Mouse (Mus musculus) kidney, adult 2 months (tissue): ENCODE data around the gene Ccl8. TPM values are rescaled to one million over a fixed set of nuclear protein-coding genes. Genes with fewer than 3 reads are reported as not detected.
A peak's percentile ranks its signal among the peaks of the same experiment; 100 is the strongest.

Source experiments
- DNase-seq: peaks from one replicate; pipeline ENCODE4 v3.0.0; 2021
- H3K27ac ChIP-seq: fragments of 200-500 bp; 2 replicates; pipeline ENCODE4 v1.5.1; 2012; ENCODE audit warnings: low read depth, low read length, control low read depth, inconsistent platforms; ENCODE audit not compliant: insufficient read depth
- H3K27me3 ChIP-seq: fragments of 200-500 bp; replicated peaks from 2 replicates; pipeline ENCODE4 v1.6.1; 2012; ENCODE audit warnings: mild to moderate bottlenecking, moderate library complexity, low read length, inconsistent platforms; ENCODE audit not compliant: control insufficient read depth, insufficient read depth
- H3K36me3 ChIP-seq: fragments of 200-500 bp; 2 replicates; pipeline ENCODE4 v1.6.1; 2012; ENCODE audit warnings: mild to moderate bottlenecking, moderate library complexity, low read length, inconsistent platforms; ENCODE audit not compliant: control insufficient read depth, insufficient read depth
- H3K4me1 ChIP-seq: fragments of 200-500 bp; 2 replicates; pipeline ENCODE4 v1.6.1; 2011; ENCODE audit warnings: low read length; ENCODE audit not compliant: control insufficient read depth, insufficient read depth
- H3K4me3 ChIP-seq: fragments of 200-500 bp; 2 replicates; pipeline ENCODE4 v1.5.1; 2011; ENCODE audit warnings: mild to moderate bottlenecking, low read depth, low read length, control low read depth; ENCODE audit not compliant: insufficient read depth
- CTCF ChIP-seq: fragments of 200-500 bp; conservative IDR thresholded peaks from 2 replicates; pipeline ENCODE4 v1.5.1; 2011; ENCODE audit warnings: low read depth, mild to moderate bottlenecking, control low read depth, low read length, moderate library complexity, mixed read lengths; ENCODE audit not compliant: insufficient read depth, insufficient read length
- POLR2A ChIP-seq: fragments of 200-500 bp; IDR thresholded peaks from one replicate; pipeline ENCODE4 v1.6.1; 2011; ENCODE audit warnings: low read depth, low read length, control low read depth
- WGBS: fragments of 180-500 bp; shearing (Covaris S2); methylation state at CpG from one replicate; pipeline ENCODE4 v1.1.7; 2018; 5-methylcytosine and 5-hydroxymethylcytosine counted together
- polyA plus RNA-seq: library from polyadenylated mRNA; depleted of rRNA; stranded (reverse); fragments of >200 nt; gene quantifications from 2 replicates; pipeline ENCODE4 v1.2.3, GENCODE M21; 2012; rRNA removed

Ccl8 gene
- 1.7 and 6.7 TPM in 2 replicates for polyA plus RNA-seq

- H3K27ac ChIP-seq = no peak within 1 kb of the TSS
- TF ChIP-seq CTCF = no peak
- TF ChIP-seq POLR2A = no peak
- no peak within 1 kb of the TSS for H3K4me3 ChIP-seq
- no peak for DNase-seq
- no peaks in the 10 kb centered on the region for H3K36me3 ChIP-seq
- 83% methylated on average over 3 of the region's 3 CpGs for WGBS
- H3K4me1 ChIP-seq = no peaks in the 10 kb centered on the region
- H3K27me3 ChIP-seq = no peaks in the 10 kb centered on the region
These were observed at the start of gene Ccl8 for GRCm38 (mm10) chr11:82114885-82115284. Gene Ccl8, plus strand, starts transcription at chr11:82115185.

- H3K4me3 ChIP-seq = no peak overlapping the region
- WGBS = 72% methylated on average over 7 of the region's 7 CpGs
- no peak overlapping the region for H3K27ac ChIP-seq
- no peaks in the 10 kb centered on the region for H3K27me3 ChIP-seq
- no peaks in the 10 kb centered on the region for H3K4me1 ChIP-seq
- H3K36me3 ChIP-seq = no peaks in the 10 kb centered on the region
- TF ChIP-seq POLR2A = no peak
- no peak for TF ChIP-seq CTCF
- DNase-seq = no peak
These were observed 47.9 kb upstream of the Ccl8 start for GRCm38 (mm10) chr11:82066953-82067571.

- no peak overlapping the region for H3K27ac ChIP-seq
- H3K4me1 ChIP-seq = no peaks in the 10 kb centered on the region
- TF ChIP-seq CTCF (no peak), POLR2A (no peak)
- 81% methylated on average over 3 of the region's 3 CpGs for WGBS
- no peaks in the 10 kb centered on the region for H3K36me3 ChIP-seq
- no peak overlapping the region for H3K4me3 ChIP-seq
- no peaks in the 10 kb centered on the region for H3K27me3 ChIP-seq
- no peak for DNase-seq
These were observed 43.9 kb upstream of the Ccl8 start for GRCm38 (mm10) chr11:82071076-82071475.

GRCm38 (mm10) chr11:82072374-82072773 lies 42.6 kb upstream of the Ccl8 start:
- peak; percentile 4 for DNase-seq
- no peak overlapping the region for H3K27ac ChIP-seq
- TF ChIP-seq POLR2A = no peak
- TF ChIP-seq CTCF = no peak
- WGBS = 74% methylated on average over 1 of the region's 1 CpGs
- no peaks in the 10 kb centered on the region for H3K4me1 ChIP-seq
- H3K4me3 ChIP-seq = no peak overlapping the region
- no peaks in the 10 kb centered on the region for H3K27me3 ChIP-seq
- no peaks in the 10 kb centered on the region for H3K36me3 ChIP-seq

- H3K36me3 ChIP-seq = no peaks in the 10 kb centered on the region
- H3K27me3 ChIP-seq = no peaks in the 10 kb centered on the region
- H3K27ac ChIP-seq = no peak overlapping the region
- DNase-seq = no peak
- H3K4me3 ChIP-seq = no peak overlapping the region
- 52% methylated on average over 3 of the region's 3 CpGs for WGBS
- TF ChIP-seq CTCF = no peak
- TF ChIP-seq POLR2A = no peak
- no peaks in the 10 kb centered on the region for H3K4me1 ChIP-seq
These were observed 42.0 kb upstream of the Ccl8 start for GRCm38 (mm10) chr11:82072984-82073383.

- H3K27me3 ChIP-seq = no peaks in the 10 kb centered on the region
- H3K36me3 ChIP-seq = no peaks in the 10 kb centered on the region
- TF ChIP-seq CTCF (no peak), POLR2A (no peak)
- no peak overlapping the region for H3K27ac ChIP-seq
- no peaks in the 10 kb centered on the region for H3K4me1 ChIP-seq
- DNase-seq = no peak
- WGBS = 91% methylated on average over 3 of the region's 3 CpGs
- H3K4me3 ChIP-seq = no peak overlapping the region
These were observed 41.3 kb upstream of the Ccl8 start for GRCm38 (mm10) chr11:82073686-82074085.

- WGBS = 61% methylated on average over 3 of the region's 3 CpGs
These were observed 38.0 kb upstream of the Ccl8 start for GRCm38 (mm10) chr11:82077031-82077430.

More at GRCm38 (mm10) chr11:82077031-82077430, 38.0 kb upstream of the Ccl8 start:
- Histone ChIP-seq H3K4me1 (no peaks in the 10 kb centered on the region), H3K4me3 (no peak overlapping the region), H3K27me3 (no peaks in the 10 kb centered on the region), H3K36me3 (no peaks in the 10 kb centered on the region), H3K27ac (no peak overlapping the region)
- TF ChIP-seq CTCF = no peak
- no peak for DNase-seq
